Mouse (Mus musculus) hindbrain, postnatal 0 days (tissue): ENCODE results near the gene Pxmp4. TPM values are rescaled to one million over a fixed set of nuclear protein-coding genes. Genes with fewer than 3 reads are reported as not detected.

Experiments
- ATAC-seq: fragments of 200-750 bp; cut with Nextera tagmentation; 2 replicates; pipeline ENCODE4 v1.8.0; 2017; ENCODE audit warnings: mild to moderate bottlenecking, moderate TSS enrichment, moderate library complexity
- DNase-seq: peaks from one replicate; pipeline ENCODE4 v3.0.0-alpha.2; 2015; ENCODE audit warnings: low spot score
- H3K27ac ChIP-seq: fragments of 300-500 bp; sonication (generic); 2 replicates; pipeline ENCODE4 v1.5.1; 2014; ENCODE audit warnings: mild to moderate bottlenecking
- H3K27me3 ChIP-seq: fragments of 300-500 bp; sonication (generic); 2 replicates; pipeline ENCODE4 v1.6.1; 2014; ENCODE audit warnings: low read length, mixed read lengths; ENCODE audit not compliant: insufficient read depth
- H3K36me3 ChIP-seq: fragments of 300-500 bp; sonication (generic); 2 replicates; pipeline ENCODE4 v1.6.1; 2014; ENCODE audit warnings: low read length, mixed read lengths; ENCODE audit not compliant: insufficient read depth
- H3K4me1 ChIP-seq: fragments of 300-500 bp; sonication (generic); 2 replicates; pipeline ENCODE4 v1.6.1; 2014; ENCODE audit warnings: antibody characterized with exemption, low read length, mixed read lengths; ENCODE audit not compliant: insufficient read depth
- H3K4me2 ChIP-seq: fragments of 300-500 bp; sonication (generic); 2 replicates; pipeline ENCODE4 v1.6.1; 2014; ENCODE audit warnings: low read depth, mild to moderate bottlenecking, low read length, moderate library complexity, mixed read lengths
- H3K4me3 ChIP-seq: fragments of 300-500 bp; sonication (generic); 2 replicates; pipeline ENCODE4 v1.5.1; 2014; ENCODE audit warnings: low read length
- H3K9ac ChIP-seq: fragments of 300-500 bp; sonication (generic); replicated peaks from 2 replicates; pipeline ENCODE4 v1.6.1; 2014; ENCODE audit warnings: mild to moderate bottlenecking, low read length, moderate library complexity, mixed read lengths
- H3K9me3 ChIP-seq: fragments of 300-500 bp; sonication (generic); 2 replicates; pipeline ENCODE4 v1.6.1; 2016; ENCODE audit warnings: low read length, mixed read lengths
- CTCF ChIP-seq: IDR thresholded peaks from 2 replicates; pipeline ENCODE4 v1.5.1; 2016; ENCODE audit warnings: antibody characterized with exemption, control low read depth, low read depth
- WGBS: fragments of 180-500 bp; shearing (Covaris S2); extraction: QIAGEN DNeasy Blood & Tissue Kit; methylation state at CpG from one replicate; pipeline ENCODE4 v1.1.7; 2014; 5-methylcytosine and 5-hydroxymethylcytosine counted together
- polyA plus RNA-seq: library from polyadenylated mRNA; unstranded; fragments of >200 nt; fragmentation: Nextera tagmentation; extraction: Ambion mirVana; gene quantifications from 2 replicates; pipeline ENCODE4 v1.2.1, GENCODE M21; 2015
- total RNA-seq: library from RNA; depleted of rRNA; stranded (reverse); fragments of >200 nt; gene quantifications from 2 replicates; pipeline ENCODE4 v1.2.3, GENCODE M21; 2014; rRNA removed

The Pxmp4 gene
- total and polyA plus RNA-seq, 2 experiments from 2014 or later, result 21.9 to 24.8 TPM

GRCm38 (mm10) chr2:154538710-154539109, 64.8 kb downstream of the Pxmp4 start:
- ATAC-seq, result no peak
- WGBS, result 25% methylated on average over 3 of the region's 3 CpGs
- Histone ChIP-seq H3K27ac (peak overlapping the region; percentile 67), H3K9ac (no peak overlapping the region), H3K27me3 (no peaks in the 10 kb centered on the region), H3K4me2 (no peak overlapping the region), H3K4me3 (no peak overlapping the region), H3K4me1 (no peaks in the 10 kb centered on the region; the same call in 1 of the 2 replicates), H3K9me3 (no peaks in the 10 kb centered on the region), H3K36me3 (peaks cover 18% of the 10 kb centered on the region; the same call in 1 of the 2 replicates)
- DNase-seq, result no peak
- no peak for TF ChIP-seq CTCF

- no peak for ATAC-seq
- no peak for TF ChIP-seq CTCF
- H3K36me3 ChIP-seq, result peaks cover 18% of the 10 kb centered on the region; the same call in 1 of the 2 replicates
- H3K9me3 ChIP-seq, result no peaks in the 10 kb centered on the region
- no peaks in the 10 kb centered on the region; the same call in 1 of the 2 replicates for H3K4me1 ChIP-seq
- no peaks in the 10 kb centered on the region for H3K27me3 ChIP-seq
- DNase-seq, result no peak
- no peak overlapping the region for H3K9ac ChIP-seq
- H3K4me3 ChIP-seq, result no peak overlapping the region
- H3K4me2 ChIP-seq, result no peak overlapping the region
- peak overlapping the region; percentile 67 for H3K27ac ChIP-seq
- 25% methylated on average over 2 of the region's 2 CpGs for WGBS
These were observed 65.2 kb downstream of the Pxmp4 start for GRCm38 (mm10) chr2:154538310-154538709.

Other genes starting within 250 kb of the Pxmp4 start
- 9.6 and 13.2 TPM in 2 replicates for gene Cdk5rap1, start 230.7 kb downstream of the Pxmp4 start, total RNA-seq
- 5.0 and 6.6 TPM in 2 replicates for gene Cdk5rap1, start 230.7 kb downstream of the Pxmp4 start, polyA plus RNA-seq
- 40.4 and 41.1 TPM in 2 replicates for gene Snta1, start 195.6 kb downstream of the Pxmp4 start, total RNA-seq
- gene Snta1, start 195.6 kb downstream of the Pxmp4 start, polyA plus RNA-seq, result 20.0 and 20.1 TPM in 2 replicates
- 48.3 and 51.7 TPM in 2 replicates for gene Cbfa2t2, start 167.2 kb downstream of the Pxmp4 start, total RNA-seq
- 31.6 and 33.4 TPM in 2 replicates for gene Cbfa2t2, start 167.2 kb downstream of the Pxmp4 start, polyA plus RNA-seq
- gene 1700003F12Rik, start 56.6 kb downstream of the Pxmp4 start, total RNA-seq, result 0.90 and 1.9 TPM in 2 replicates
- gene 1700003F12Rik, start 56.6 kb downstream of the Pxmp4 start, polyA plus RNA-seq, result 3.9 and 4.0 TPM in 2 replicates
- gene Actl10, start 51.9 kb downstream of the Pxmp4 start, total RNA-seq, result 0.52 TPM in 1 of 2 replicates, not detected in the other
- 0.23 TPM in 1 of 2 replicates, not detected in the other for gene Actl10, start 51.9 kb downstream of the Pxmp4 start, polyA plus RNA-seq
- 35.1 and 52.2 TPM in 2 replicates for gene Necab3, start 44.8 kb downstream of the Pxmp4 start, total RNA-seq
- gene Necab3, start 44.8 kb downstream of the Pxmp4 start, polyA plus RNA-seq, result 22.9 and 27.0 TPM in 2 replicates
- gene E2f1, start 33.8 kb downstream of the Pxmp4 start, total RNA-seq, result 6.3 and 6.7 TPM in 2 replicates
- gene E2f1, start 33.8 kb downstream of the Pxmp4 start, polyA plus RNA-seq, result 8.4 and 8.7 TPM in 2 replicates
- 7.0 and 8.5 TPM in 2 replicates for gene Zfp341, start 9.6 kb upstream of the Pxmp4 start, total RNA-seq
- gene Zfp341, start 9.6 kb upstream of the Pxmp4 start, polyA plus RNA-seq, result 1.5 and 1.6 TPM in 2 replicates
- not detected in 2 replicates for gene 4930519P11Rik, start 9.7 kb upstream of the Pxmp4 start, total RNA-seq
- 0.54 TPM in 1 of 2 replicates, not detected in the other for gene 4930519P11Rik, start 9.7 kb upstream of the Pxmp4 start, polyA plus RNA-seq
- 113 and 151 TPM in 2 replicates for gene Chmp4b, start 48.0 kb upstream of the Pxmp4 start, total RNA-seq
- 35.9 and 36.5 TPM in 2 replicates for gene Chmp4b, start 48.0 kb upstream of the Pxmp4 start, polyA plus RNA-seq
- not detected in 2 replicates for gene Gm14214, start 166.3 kb upstream of the Pxmp4 start, total RNA-seq
- gene Gm14214, start 166.3 kb upstream of the Pxmp4 start, polyA plus RNA-seq, result not detected in 2 replicates
- gene Raly, start 187.4 kb upstream of the Pxmp4 start, total RNA-seq, result 180 and 199 TPM in 2 replicates
- 22.4 and 25.5 TPM in 2 replicates for gene Raly, start 187.4 kb upstream of the Pxmp4 start, polyA plus RNA-seq
- gene a, start 187.7 kb upstream of the Pxmp4 start, total RNA-seq, result 1.3 TPM in 1 of 2 replicates, not detected in the other
- gene a, start 187.7 kb upstream of the Pxmp4 start, polyA plus RNA-seq, result 0.85 and 1.6 TPM in 2 replicates